Mouse (Mus musculus): Measurements from ENCODE around the gene Mrgprf. TPM values are rescaled to one million over a fixed set of nuclear protein-coding genes. Genes with fewer than 3 reads are reported as not detected.
A peak's percentile ranks its signal among the peaks of the same experiment; 100 is the strongest.

Gene Mrgprf
- polyA plus RNA-seq, 1 experiment: 24.0 TPM

- Histone ChIP-seq H3K27ac (ENCODE audit: insufficient read depth, low read length) (no peak overlapping the region), H3K4me3 (replicated peaks; ENCODE audit: insufficient read depth, low read depth, low read length) (no peak overlapping the region), H3K4me1 (ENCODE audit: control insufficient read depth, insufficient read depth, low read length) (peaks cover 30% of the 10 kb centered on the region), H3K27me3 (ENCODE audit: control insufficient read depth, insufficient read depth, low read length) (no peaks in the 10 kb centered on the region)
- TF ChIP-seq CTCF (IDR thresholded peaks at IDR 0.05; ENCODE audit: borderline replicate concordance, insufficient read depth, low read depth, low read length): no peak
- no peak for TF ChIP-seq POLR2A (IDR thresholded peaks at IDR 0.05; ENCODE audit: borderline replicate concordance, insufficient read depth, low read length)
- WGBS: 90% methylated on average over 5 of the region's 5 CpGs
- no peak for DNase-seq
Measured at GRCm38 (mm10) chr7:145270955-145271354, 29.7 kb upstream of the Mrgprf start.

GRCm38 (mm10) chr7:145275488-145275887 lies 25.1 kb upstream of the Mrgprf start:
- H3K27me3 ChIP-seq (ENCODE audit: control insufficient read depth, insufficient read depth, low read length): no peaks in the 10 kb centered on the region
- WGBS: 90% methylated on average over 3 of the region's 3 CpGs
- TF ChIP-seq CTCF (IDR thresholded peaks at IDR 0.05; ENCODE audit: borderline replicate concordance, insufficient read depth, low read depth, low read length) (no peak), POLR2A (IDR thresholded peaks at IDR 0.05; ENCODE audit: borderline replicate concordance, insufficient read depth, low read length) (no peak)
- H3K4me3 ChIP-seq (replicated peaks; ENCODE audit: insufficient read depth, low read depth, low read length): no peak overlapping the region
- H3K4me1 ChIP-seq (ENCODE audit: control insufficient read depth, insufficient read depth, low read length): peaks cover 35% of the 10 kb centered on the region
- H3K27ac ChIP-seq (ENCODE audit: insufficient read depth, low read length): no peak overlapping the region
- DNase-seq: no peak

- Histone ChIP-seq H3K27me3 (ENCODE audit: control insufficient read depth, insufficient read depth, low read length) (no peaks in the 10 kb centered on the region), H3K4me1 (ENCODE audit: control insufficient read depth, insufficient read depth, low read length) (peaks cover 37% of the 10 kb centered on the region), H3K27ac (ENCODE audit: insufficient read depth, low read length) (no peak overlapping the region), H3K4me3 (replicated peaks; ENCODE audit: insufficient read depth, low read depth, low read length) (no peak overlapping the region)
- DNase-seq: no peak
- no peak for TF ChIP-seq POLR2A (IDR thresholded peaks at IDR 0.05; ENCODE audit: borderline replicate concordance, insufficient read depth, low read length)
- TF ChIP-seq CTCF (IDR thresholded peaks at IDR 0.05; ENCODE audit: borderline replicate concordance, insufficient read depth, low read depth, low read length): no peak
- 86% methylated on average over 4 of the region's 4 CpGs for WGBS
Measured at GRCm38 (mm10) chr7:145281396-145281795, 19.2 kb upstream of the Mrgprf start.

GRCm38 (mm10) chr7:145283041-145283440 lies 17.6 kb upstream of the Mrgprf start:
- Histone ChIP-seq H3K27me3 (ENCODE audit: control insufficient read depth, insufficient read depth, low read length) (no peaks in the 10 kb centered on the region), H3K27ac (ENCODE audit: insufficient read depth, low read length) (no peak overlapping the region), H3K4me1 (ENCODE audit: control insufficient read depth, insufficient read depth, low read length) (peaks cover 34% of the 10 kb centered on the region), H3K4me3 (replicated peaks; ENCODE audit: insufficient read depth, low read depth, low read length) (peak overlapping the region; percentile 63)
- no peak for DNase-seq
- 39% methylated on average over 4 of the region's 4 CpGs for WGBS
- TF ChIP-seq POLR2A (IDR thresholded peaks at IDR 0.05; ENCODE audit: borderline replicate concordance, insufficient read depth, low read length) (no peak), CTCF (IDR thresholded peaks at IDR 0.05; ENCODE audit: borderline replicate concordance, insufficient read depth, low read depth, low read length) (no peak)

- Histone ChIP-seq H3K27me3 (ENCODE audit: control insufficient read depth, insufficient read depth, low read length) (no peaks in the 10 kb centered on the region), H3K27ac (ENCODE audit: insufficient read depth, low read length) (0 out of 2 replicates have a peak within 1 kb of the TSS, but pooled peaks have one; percentile 5), H3K4me3 (replicated peaks; ENCODE audit: insufficient read depth, low read depth, low read length) (peak within 1 kb of the TSS; percentile 63), H3K4me1 (ENCODE audit: control insufficient read depth, insufficient read depth, low read length) (peaks cover 32% of the 10 kb centered on the region)
- DNase-seq: peak; percentile 93 to 96
- TF ChIP-seq POLR2A (IDR thresholded peaks at IDR 0.05; ENCODE audit: borderline replicate concordance, insufficient read depth, low read length): peak; percentile 61; the same call in 1 of the 2 replicates
- TF ChIP-seq CTCF (IDR thresholded peaks at IDR 0.05; ENCODE audit: borderline replicate concordance, insufficient read depth, low read depth, low read length): peak; percentile 56; the same call in 1 of the 2 replicates
- WGBS: 4% methylated on average over 18 of the region's 18 CpGs
Measured at GRCm38 (mm10) chr7:145283487-145284187, 17.0 kb upstream of the Mrgprf start, which contains the start of gene Tpcn2. Gene Tpcn2, minus strand, starts transcription at chr7:145284011.

GRCm38 (mm10) chr7:145284293-145284692 lies 16.3 kb upstream of the Mrgprf start:
- TF ChIP-seq CTCF (IDR thresholded peaks at IDR 0.05; ENCODE audit: borderline replicate concordance, insufficient read depth, low read depth, low read length): no peak
- no peak for TF ChIP-seq POLR2A (IDR thresholded peaks at IDR 0.05; ENCODE audit: borderline replicate concordance, insufficient read depth, low read length)
- no peaks in the 10 kb centered on the region for H3K27me3 ChIP-seq (ENCODE audit: control insufficient read depth, insufficient read depth, low read length)
- 70% methylated on average over 3 of the region's 3 CpGs for WGBS

GRCm38 (mm10) chr7:145285476-145285875 lies 15.2 kb upstream of the Mrgprf start:
- H3K4me1 ChIP-seq (ENCODE audit: control insufficient read depth, insufficient read depth, low read length): peaks cover 40% of the 10 kb centered on the region
- H3K27ac ChIP-seq (ENCODE audit: insufficient read depth, low read length): no peak overlapping the region
- WGBS: 84% methylated on average over 4 of the region's 4 CpGs
- TF ChIP-seq POLR2A (IDR thresholded peaks at IDR 0.05; ENCODE audit: borderline replicate concordance, insufficient read depth, low read length) (no peak), CTCF (IDR thresholded peaks at IDR 0.05; ENCODE audit: borderline replicate concordance, insufficient read depth, low read depth, low read length) (no peak)
- DNase-seq: no peak
- no peak overlapping the region for H3K4me3 ChIP-seq (replicated peaks; ENCODE audit: insufficient read depth, low read depth, low read length)
- H3K27me3 ChIP-seq (ENCODE audit: control insufficient read depth, insufficient read depth, low read length): no peaks in the 10 kb centered on the region

More at GRCm38 (mm10) chr7:145284293-145284692, 16.3 kb upstream of the Mrgprf start:
- H3K4me1 ChIP-seq (ENCODE audit: control insufficient read depth, insufficient read depth, low read length): peaks cover 36% of the 10 kb centered on the region
- H3K4me3 ChIP-seq (replicated peaks; ENCODE audit: insufficient read depth, low read depth, low read length): no peak overlapping the region
- H3K27ac ChIP-seq (ENCODE audit: insufficient read depth, low read length): no peak overlapping the region
- no peak for DNase-seq

GRCm38 (mm10) chr7:145287410-145287809 lies 13.2 kb upstream of the Mrgprf start:
- Histone ChIP-seq H3K27ac (ENCODE audit: insufficient read depth, low read length) (peak overlapping the region; percentile 4), H3K27me3 (ENCODE audit: control insufficient read depth, insufficient read depth, low read length) (no peaks in the 10 kb centered on the region), H3K4me1 (ENCODE audit: control insufficient read depth, insufficient read depth, low read length) (peaks cover 27% of the 10 kb centered on the region), H3K4me3 (replicated peaks; ENCODE audit: insufficient read depth, low read depth, low read length) (no peak overlapping the region)
- no peak for TF ChIP-seq CTCF (IDR thresholded peaks at IDR 0.05; ENCODE audit: borderline replicate concordance, insufficient read depth, low read depth, low read length)
- TF ChIP-seq POLR2A (IDR thresholded peaks at IDR 0.05; ENCODE audit: borderline replicate concordance, insufficient read depth, low read length): no peak
- DNase-seq: peak; percentile 84 to 90
- 16% methylated on average over 6 of the region's 6 CpGs for WGBS
